Mouse (Mus musculus) hindlimb bud, embryonic 11.5 days (tissue): ENCODE measurements around the gene Casp7.

ENCODE experiments used
- DNase-seq: peaks from one replicate; pipeline ENCODE4 v3.0.0-alpha.2; 2012; ENCODE audit warnings: low read depth, low spot score; ENCODE audit errors: extremely low spot score

The Casp7 gene

GRCm38 (mm10) chr19:56422476-56423338, 25.8 kb downstream of the Casp7 start:
- peak; percentile 83 for DNase-seq

GRCm38 (mm10) chr19:56423370-56423769, 26.4 kb downstream of the Casp7 start:
- no peak for DNase-seq

- DNase-seq = no peak
Measured at GRCm38 (mm10) chr19:56424606-56425395, 27.9 kb downstream of the Casp7 start.

- no peak for DNase-seq
Measured at GRCm38 (mm10) chr19:56425492-56425891, 28.6 kb downstream of the Casp7 start.

GRCm38 (mm10) chr19:56430369-56430768, 33.4 kb downstream of the Casp7 start:
- no peak for DNase-seq

GRCm38 (mm10) chr19:56432706-56433105, 35.8 kb downstream of the Casp7 start:
- DNase-seq = no peak

GRCm38 (mm10) chr19:56433581-56433980, 36.7 kb downstream of the Casp7 start:
- no peak for DNase-seq

- DNase-seq = no peak
Measured at GRCm38 (mm10) chr19:56436380-56436779, 39.5 kb downstream of the Casp7 start.

GRCm38 (mm10) chr19:56438357-56439071, 41.6 kb downstream of the Casp7 start:
- no peak for DNase-seq

GRCm38 (mm10) chr19:56439072-56439434, 42.1 kb downstream of the Casp7 start:
- DNase-seq = no peak

- no peak for DNase-seq
Measured at GRCm38 (mm10) chr19:56443445-56443844, 46.5 kb downstream of the Casp7 start.

- no peak for DNase-seq
Measured at GRCm38 (mm10) chr19:56448784-56449183, 51.9 kb downstream of the Casp7 start.

- no peak for DNase-seq
Measured at GRCm38 (mm10) chr19:56449537-56449936, 52.6 kb downstream of the Casp7 start.

GRCm38 (mm10) chr19:56450892-56451291, 54.0 kb downstream of the Casp7 start:
- no peak for DNase-seq

- no peak for DNase-seq
Measured at GRCm38 (mm10) chr19:56451867-56452266, 54.9 kb downstream of the Casp7 start.

- no peak for DNase-seq
Measured at GRCm38 (mm10) chr19:56452421-56452820, 55.5 kb downstream of the Casp7 start.

GRCm38 (mm10) chr19:56454862-56455261, 57.9 kb downstream of the Casp7 start:
- no peak for DNase-seq

GRCm38 (mm10) chr19:56455369-56455768, 58.4 kb downstream of the Casp7 start:
- DNase-seq = no peak

- DNase-seq = no peak
Measured at GRCm38 (mm10) chr19:56457569-56457968, 60.6 kb downstream of the Casp7 start.

- DNase-seq = no peak
Measured at GRCm38 (mm10) chr19:56459154-56460050, 62.5 kb downstream of the Casp7 start.
